Mouse (Mus musculus): ENCODE data around the gene Nlrp1b.

DNA sequence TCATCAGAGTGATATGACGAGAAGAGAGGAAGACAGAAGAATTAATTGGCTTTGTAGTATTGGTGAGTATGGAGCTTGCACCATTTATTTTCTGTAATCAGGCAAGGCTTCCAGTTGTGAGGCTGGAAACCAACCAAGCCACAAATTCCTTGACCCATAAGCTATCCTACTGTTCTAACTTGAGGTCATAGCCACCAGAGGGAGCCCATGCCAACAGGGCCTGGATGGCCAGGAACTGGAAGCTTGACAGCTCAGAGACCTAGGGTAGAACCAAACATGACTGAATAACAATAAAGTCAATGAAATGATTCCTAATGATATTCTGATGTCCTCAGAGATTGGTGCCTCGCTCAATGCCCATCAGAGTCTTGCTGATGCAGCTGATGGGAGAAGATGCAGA, 5.9 kb downstream of the Nlrp1b start:
- TF ChIP-seq CTCF (IDR thresholded peaks at IDR 0.05; ENCODE audit: low read depth, low read length) (peak; percentile 36), POLR2A (IDR thresholded peaks at IDR 0.05; ENCODE audit: extremely low read depth, insufficient read depth, low read length) (no peak)
